Mouse (Mus musculus) liver, embryonic 14.5 days (tissue): ENCODE measurements around the gene Naa80. TPM values are rescaled to one million over a fixed set of nuclear protein-coding genes. Genes with fewer than 3 reads are reported as not detected.

Experiments used
- ATAC-seq: fragments of 200-750 bp; cut with Nextera tagmentation; 2 replicates; pipeline ENCODE4 v1.8.0; 2017; ENCODE audit warnings: moderate number of reproducible peaks, mild to moderate bottlenecking, moderate library complexity; ENCODE audit not compliant: insufficient read depth
- DNase-seq, 3 experiments: peaks; one replicate each; pipeline ENCODE4 v3.0.0-alpha.2; 2012 to 2013; ENCODE audit warnings: low read depth in 3 of 3, low spot score in 3 of 3
- H3K27ac ChIP-seq: fragments of 300-500 bp; sonication (generic); 2 replicates; pipeline ENCODE4 v1.5.1; 2014; ENCODE audit warnings: moderate library complexity, mild to moderate bottlenecking, control low read depth, inconsistent platforms
- H3K27me3 ChIP-seq: fragments of 300-500 bp; sonication (generic); 2 replicates; pipeline ENCODE4 v1.6.1; 2014; ENCODE audit warnings: mild to moderate bottlenecking, low read length, moderate library complexity; ENCODE audit not compliant: control insufficient read depth, insufficient read depth
- H3K36me3 ChIP-seq: fragments of 300-500 bp; sonication (generic); replicated peaks from 2 replicates; pipeline ENCODE4 v1.6.1; 2014; ENCODE audit warnings: low read depth; ENCODE audit not compliant: control insufficient read depth, insufficient read depth
- H3K4me1 ChIP-seq, 2 experiments: fragments of 200-500 bp in 1 of 2; fragments of 300-500 bp in 1 of 2; sonication (generic) in 1 of 2; replicated peaks; 2 replicates each; pipeline ENCODE4 v1.6.1; 2012 to 2014; ENCODE audit warnings: antibody characterized with exemption in 1 of 2, inconsistent platforms in 1 of 2, low read length in 1 of 2; ENCODE audit not compliant: control insufficient read depth in 2 of 2, insufficient read depth in 2 of 2
- H3K4me2 ChIP-seq: fragments of 300-500 bp; sonication (generic); 2 replicates; pipeline ENCODE4 v1.6.1; 2014; ENCODE audit warnings: low read depth, mild to moderate bottlenecking, control low read depth, moderate library complexity
- H3K4me3 ChIP-seq, 2 experiments: fragments of 200-500 bp in 1 of 2; fragments of 300-500 bp in 1 of 2; sonication (generic) in 1 of 2; 2 replicates each; pipeline ENCODE4 v1.5.1; 2012 to 2014; ENCODE audit warnings: low read depth in 2 of 2, low read length in 2 of 2, mild to moderate bottlenecking in 2 of 2, control low read depth in 1 of 2, inconsistent platforms in 1 of 2, moderate library complexity in 1 of 2; ENCODE audit not compliant: insufficient read depth in 1 of 2
- H3K9ac ChIP-seq: fragments of 300-500 bp; sonication (generic); replicated peaks from 2 replicates; pipeline ENCODE4 v1.6.1; 2014; ENCODE audit warnings: mild to moderate bottlenecking, control low read depth, moderate library complexity
- H3K9me3 ChIP-seq: fragments of 300-500 bp; sonication (generic); 2 replicates; pipeline ENCODE4 v1.6.1; 2016; ENCODE audit warnings: low read length, mixed read lengths; ENCODE audit not compliant: control insufficient read depth
- CTCF ChIP-seq: IDR thresholded peaks from 2 replicates; pipeline ENCODE4 v1.5.1; 2016; ENCODE audit warnings: antibody characterized with exemption, low read depth, control low read depth
- EP300 ChIP-seq: IDR thresholded peaks from 2 replicates; pipeline ENCODE4 v1.6.1; 2016; ENCODE audit warnings: antibody characterized with exemption, low read depth
- WGBS: fragments of 180-500 bp; shearing (Covaris S2); extraction: QIAGEN DNeasy Blood & Tissue Kit; methylation state at CpG from one replicate; pipeline ENCODE4 v1.1.7; 2014; ENCODE audit not compliant: insufficient replicate concordance; 5-methylcytosine and 5-hydroxymethylcytosine counted together
- polyA plus RNA-seq, 2 experiments: library from polyadenylated mRNA; depleted of rRNA in 1 of 2; stranded (reverse) in 1 of 2; unstranded in 1 of 2; fragments of >200 nt; fragmentation: Nextera tagmentation in 1 of 2; extraction: Ambion mirVana in 1 of 2; gene quantifications; 2 replicates each; pipeline versions ENCODE4 v1.2.1 to v1.2.3; 2012 to 2014

Gene Naa80
- polyA plus RNA-seq, 2 experiments = 8.9 to 11.4 TPM

- Histone ChIP-seq H3K4me3 (no peak overlapping the region), H3K9me3 (no peaks in the 10 kb centered on the region), H3K27ac (no peak overlapping the region), H3K4me2 (no peak overlapping the region), H3K9ac (no peak overlapping the region), H3K27me3 (no peaks in the 10 kb centered on the region), H3K4me1 (peaks cover 11 to 24% of the 10 kb centered on the region in 2 experiments), H3K36me3 (peaks cover 42% of the 10 kb centered on the region)
- DNase-seq = no peak
- TF ChIP-seq EP300 = no peak
- TF ChIP-seq CTCF = no peak
- WGBS = 86% methylated on average over 4 of the region's 4 CpGs
- ATAC-seq = no peak
Observed at GRCm38 (mm10) chr9:107615035-107615434, 36.3 kb downstream of the Naa80 start.

GRCm38 (mm10) chr9:107617461-107617860, 38.8 kb downstream of the Naa80 start:
- no peaks in the 10 kb centered on the region for H3K9me3 ChIP-seq
- TF ChIP-seq CTCF (no peak), EP300 (no peak)
- no peak overlapping the region for H3K4me2 ChIP-seq
- no peak for DNase-seq
- H3K27me3 ChIP-seq = no peaks in the 10 kb centered on the region
- no peak overlapping the region for H3K4me3 ChIP-seq
- no peak overlapping the region for H3K27ac ChIP-seq
- ATAC-seq = no peak
- no peak overlapping the region for H3K9ac ChIP-seq
- peaks cover 9 to 14% of the 10 kb centered on the region in 2 experiments for H3K4me1 ChIP-seq
- H3K36me3 ChIP-seq = peaks cover 42% of the 10 kb centered on the region
- 53% methylated on average over 2 of the region's 2 CpGs for WGBS

- no peak for DNase-seq
- no peak for ATAC-seq
- TF ChIP-seq EP300 (no peak), CTCF (no peak)
- peaks cover 42% of the 10 kb centered on the region for H3K36me3 ChIP-seq
- no peaks in the 10 kb centered on the region for H3K9me3 ChIP-seq
- H3K27me3 ChIP-seq = no peaks in the 10 kb centered on the region
- H3K4me3 ChIP-seq = no peak overlapping the region
- WGBS = 96% methylated on average over 6 of the region's 6 CpGs
- H3K27ac ChIP-seq = no peak overlapping the region
- H3K9ac ChIP-seq = no peak overlapping the region
- H3K4me2 ChIP-seq = no peak overlapping the region
- H3K4me1 ChIP-seq = peaks cover 7 to 11% of the 10 kb centered on the region in 2 experiments
Observed at GRCm38 (mm10) chr9:107618098-107618497, 39.4 kb downstream of the Naa80 start.

GRCm38 (mm10) chr9:107618778-107619545, 40.3 kb downstream of the Naa80 start:
- H3K4me2 ChIP-seq = no peak overlapping the region
- H3K27me3 ChIP-seq = no peaks in the 10 kb centered on the region
- 49% methylated on average over 13 of the region's 13 CpGs for WGBS
- H3K4me3 ChIP-seq = no peak overlapping the region
- peaks cover 42% of the 10 kb centered on the region for H3K36me3 ChIP-seq
- no peak; the same call in 1 of the 2 replicates for TF ChIP-seq EP300
- TF ChIP-seq CTCF = no peak
- H3K27ac ChIP-seq = peak overlapping the region; percentile 15
- DNase-seq = no peak
- no peak overlapping the region; the same call in 1 of the 2 replicates for H3K9ac ChIP-seq
- ATAC-seq = peak; percentile 60
- no peaks in the 10 kb centered on the region for H3K9me3 ChIP-seq
- H3K4me1 ChIP-seq = peaks cover 5 to 9% of the 10 kb centered on the region in 2 experiments

GRCm38 (mm10) chr9:107619546-107619879, 40.8 kb downstream of the Naa80 start:
- Histone ChIP-seq H3K9me3 (no peaks in the 10 kb centered on the region), H3K4me2 (no peak overlapping the region), H3K27ac (no peak overlapping the region; the same call in 1 of the 2 replicates), H3K4me1 (peaks cover 5 to 12% of the 10 kb centered on the region in 2 experiments), H3K36me3 (peaks cover 42% of the 10 kb centered on the region), H3K27me3 (no peaks in the 10 kb centered on the region), H3K9ac (no peak overlapping the region), H3K4me3 (no peak overlapping the region)
- DNase-seq (no peak), ATAC-seq (no peak)
- 67% methylated on average over 13 of the region's 13 CpGs for WGBS
- TF ChIP-seq CTCF (no peak), EP300 (no peak)
